Mouse (Mus musculus) large intestine, adult 2 months (tissue): ENCODE measurements around the gene Pex26. TPM values are rescaled to one million over a fixed set of nuclear protein-coding genes. Genes with fewer than 3 reads are reported as not detected.

Experiments
- DNase-seq: peaks from one replicate; pipeline ENCODE4 v3.0.0-alpha.2; 2012; ENCODE audit warnings: low read depth, low spot score
- WGBS: fragments of 180-500 bp; shearing (Covaris S2); methylation state at CpG from one replicate; pipeline ENCODE4 v1.1.7; 2018; 5-methylcytosine and 5-hydroxymethylcytosine counted together
- polyA plus RNA-seq: library from polyadenylated mRNA; depleted of rRNA; stranded (reverse); fragments of >200 nt; gene quantifications from 2 replicates; pipeline ENCODE4 v1.2.3, GENCODE M21; 2012

The Pex26 gene
- polyA plus RNA-seq, 1 experiment: 16.1 TPM

DNA sequence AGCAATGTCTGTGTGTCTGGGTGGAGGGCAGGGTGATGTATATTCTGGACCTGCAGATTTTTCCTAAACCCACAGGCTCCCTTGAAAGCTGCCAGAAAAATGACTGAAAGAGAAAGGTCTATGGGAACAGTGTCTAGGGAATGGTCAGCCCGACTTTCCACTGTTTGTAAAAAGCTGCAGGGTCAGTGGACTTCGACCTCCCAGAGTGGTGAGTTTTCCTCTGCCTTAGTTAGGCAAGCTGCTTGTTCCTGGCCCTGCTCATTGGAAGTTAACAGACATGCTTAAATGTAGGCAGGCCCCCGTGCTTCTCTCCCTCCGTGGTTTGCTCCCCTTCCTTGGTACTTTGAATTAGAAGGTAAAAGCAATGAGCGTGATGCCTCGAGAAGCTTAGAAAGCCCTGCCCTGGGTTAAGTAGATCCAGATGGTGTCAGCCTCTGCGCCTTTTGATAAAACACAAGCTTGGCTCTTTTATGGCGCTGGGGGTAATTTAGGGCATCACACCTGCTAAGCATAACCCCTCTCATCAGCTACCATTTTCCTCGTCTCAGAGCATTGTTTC is 14.4 kb downstream of the Pex26 start:
- 46% methylated on average over 9 of the region's 9 CpGs for WGBS
- DNase-seq: no peak

DNA sequence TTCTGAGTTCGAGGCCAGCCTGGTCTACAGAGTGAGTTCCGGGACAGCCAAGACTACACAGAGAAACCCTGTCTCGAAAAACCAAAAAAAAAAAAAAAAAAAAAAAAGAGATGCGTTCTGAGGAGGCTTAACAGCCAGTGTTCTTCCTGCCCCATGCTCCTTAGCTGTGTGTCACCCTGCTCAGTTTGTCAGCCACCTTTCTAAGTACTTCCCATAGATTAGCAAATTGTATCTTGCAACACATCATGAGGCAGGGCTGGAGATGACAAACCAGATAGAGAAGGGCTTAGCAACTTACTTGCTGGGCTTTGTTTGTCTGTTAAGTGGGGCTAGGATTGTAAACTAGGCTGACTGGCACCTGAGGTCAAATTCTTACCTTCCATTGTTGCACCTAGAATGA is 17.0 kb downstream of the Pex26 start:
- DNase-seq: no peak
- 80% methylated on average over 4 of the region's 4 CpGs for WGBS

DNA sequence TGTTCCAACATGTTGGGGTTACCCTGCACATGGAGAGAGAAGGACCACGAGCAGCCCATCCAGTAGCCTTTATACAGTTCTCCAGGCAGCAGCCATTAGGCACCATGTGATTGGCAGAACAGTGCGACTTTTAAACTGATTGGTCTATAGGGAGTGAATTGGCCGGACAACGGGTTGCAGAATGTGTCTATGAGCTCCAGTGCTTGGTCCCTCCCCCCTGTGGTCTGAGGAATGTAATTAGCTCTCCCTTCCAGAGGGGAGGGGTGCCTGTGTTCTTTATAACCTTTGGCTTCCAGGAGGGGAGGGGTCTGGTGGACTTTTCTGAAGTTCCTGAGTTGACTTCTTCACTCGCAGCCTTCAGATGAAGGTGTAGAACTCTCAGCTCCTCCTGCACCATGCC is 18.6 kb downstream of the Pex26 start:
- 87% methylated on average over 5 of the region's 5 CpGs for WGBS

DNA sequence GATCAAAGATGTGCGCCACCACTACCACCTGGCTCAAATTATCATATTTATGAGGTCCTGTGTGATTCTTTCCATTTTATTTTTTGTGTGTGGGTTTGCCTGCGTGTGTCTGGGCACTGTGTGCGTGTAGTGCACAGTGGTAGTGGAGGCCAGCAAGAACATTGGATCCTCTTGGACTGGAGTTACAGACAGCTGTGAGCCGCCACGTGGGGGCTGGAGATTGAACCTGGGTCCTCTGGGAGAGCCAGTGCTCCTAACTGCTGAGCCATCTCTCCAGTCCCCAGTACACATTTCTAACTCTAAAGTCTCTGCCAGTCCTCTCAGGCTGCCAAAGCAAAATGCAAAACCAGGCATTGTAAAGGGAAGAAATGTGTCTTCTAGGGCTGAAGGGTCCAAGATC is 23.0 kb downstream of the Pex26 start:
- no peak for DNase-seq
- 81% methylated on average over 5 of the region's 5 CpGs for WGBS

More for the DNA sequence above, 18.6 kb downstream of the Pex26 start:
- DNase-seq: no peak

DNA sequence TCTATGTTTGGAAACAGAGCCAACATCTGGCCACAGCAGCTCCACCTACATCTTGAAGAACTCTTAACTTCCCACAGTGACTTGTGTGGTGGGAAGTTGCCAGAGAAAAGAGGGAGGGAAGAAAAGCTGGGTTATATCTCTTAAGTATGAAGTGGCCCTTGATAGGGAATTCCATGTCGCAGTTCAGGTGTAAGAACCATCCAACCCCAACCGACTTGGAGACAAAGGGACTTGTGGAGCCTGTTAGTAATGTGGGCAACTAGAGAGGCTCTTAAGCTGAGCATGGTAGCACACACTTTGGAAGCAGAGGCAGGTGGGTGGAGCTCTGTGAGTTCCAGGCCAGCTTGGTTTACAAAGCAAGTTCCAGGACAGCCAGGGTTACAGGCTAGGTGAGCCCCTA is 26.1 kb downstream of the Pex26 start:
- WGBS: 70% methylated on average over 2 of the region's 2 CpGs
- DNase-seq: no peak

DNA sequence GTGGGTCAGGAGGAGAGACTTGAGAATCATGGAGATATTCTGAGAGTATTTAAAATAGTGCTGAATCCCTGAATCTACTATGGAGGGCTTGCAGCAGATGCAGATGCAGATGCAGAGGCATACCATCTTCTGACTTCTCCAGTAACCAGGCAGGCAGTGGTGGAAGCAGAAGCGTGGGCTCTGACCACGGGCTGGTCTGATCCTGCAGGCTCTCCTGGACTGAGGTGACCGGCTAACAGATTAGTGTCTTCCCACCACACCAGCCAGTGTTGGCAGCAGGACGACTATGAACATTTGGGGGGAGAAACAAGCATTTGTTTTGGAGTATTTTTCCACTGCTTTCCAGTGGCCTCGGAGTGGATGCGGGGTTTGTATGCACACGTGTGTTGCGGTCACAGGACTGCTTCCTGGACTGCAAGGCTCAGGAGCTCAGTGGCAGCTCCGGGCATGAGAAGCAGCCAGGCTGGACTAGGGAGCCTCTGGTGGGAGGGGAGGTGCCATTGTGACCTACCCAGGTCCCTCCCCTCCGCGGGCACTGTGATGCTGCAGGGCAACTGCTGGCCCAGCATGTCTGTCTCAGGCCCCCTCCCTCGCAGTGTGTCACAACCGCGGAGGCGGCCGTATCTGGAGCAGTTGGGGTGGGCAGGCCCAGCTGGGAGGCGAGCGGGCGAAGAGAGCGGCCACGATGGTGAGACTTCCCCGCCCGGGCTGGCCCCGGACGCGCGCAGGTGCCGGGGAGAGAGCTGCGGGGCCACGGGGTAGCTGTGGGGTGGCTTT is 26.9 kb downstream of the Pex26 start, which contains the start of gene Tuba8:
Tuba8 (plus strand) TSS at position 548 of the 777 bp plus-strand sequence.
- 4% methylated on average over 30 of the region's 30 CpGs for WGBS
- DNase-seq: no peak

DNA sequence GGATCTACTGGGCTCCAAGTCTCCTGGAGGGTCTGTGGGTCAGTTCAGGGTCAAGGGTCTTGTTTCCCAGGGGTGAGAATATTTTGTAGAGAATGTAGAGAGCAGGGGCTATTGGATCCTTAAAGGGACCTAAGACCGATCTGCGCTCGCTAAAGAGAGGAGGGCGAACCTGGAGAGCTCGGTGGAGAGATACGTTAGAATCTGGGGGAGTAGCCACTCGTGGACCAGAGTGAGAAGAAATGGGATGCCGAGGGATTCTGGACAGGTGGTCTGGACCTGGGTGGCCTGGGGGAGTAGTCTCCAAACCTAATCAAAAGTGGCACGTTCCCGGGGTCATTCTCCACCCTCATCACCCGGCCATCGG is 27.4 kb downstream of the Pex26 start:
- WGBS: 1% methylated on average over 12 of the region's 12 CpGs
- no peak for DNase-seq

DNA sequence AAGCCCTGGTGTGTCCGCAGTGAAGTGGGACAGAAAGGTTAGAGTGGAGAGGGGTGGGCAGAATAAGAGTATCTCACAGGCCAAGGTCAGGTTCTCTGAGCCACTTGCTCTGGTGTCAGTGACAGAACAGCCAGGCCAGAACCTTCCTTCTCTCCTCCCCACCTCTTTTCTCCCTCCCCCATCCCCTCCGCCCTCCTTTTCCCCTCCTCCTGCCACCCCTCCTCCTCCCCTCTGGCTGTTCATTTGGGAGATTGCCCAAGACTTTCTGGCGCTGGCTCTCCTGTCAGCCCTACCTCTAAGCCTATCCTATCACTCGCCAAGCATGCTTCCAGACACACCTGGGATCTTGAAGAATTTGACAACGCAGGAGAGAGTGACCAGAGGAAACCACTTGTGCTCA is 28.3 kb downstream of the Pex26 start:
- DNase-seq: no peak
- WGBS: 9% methylated on average over 5 of the region's 5 CpGs

DNA sequence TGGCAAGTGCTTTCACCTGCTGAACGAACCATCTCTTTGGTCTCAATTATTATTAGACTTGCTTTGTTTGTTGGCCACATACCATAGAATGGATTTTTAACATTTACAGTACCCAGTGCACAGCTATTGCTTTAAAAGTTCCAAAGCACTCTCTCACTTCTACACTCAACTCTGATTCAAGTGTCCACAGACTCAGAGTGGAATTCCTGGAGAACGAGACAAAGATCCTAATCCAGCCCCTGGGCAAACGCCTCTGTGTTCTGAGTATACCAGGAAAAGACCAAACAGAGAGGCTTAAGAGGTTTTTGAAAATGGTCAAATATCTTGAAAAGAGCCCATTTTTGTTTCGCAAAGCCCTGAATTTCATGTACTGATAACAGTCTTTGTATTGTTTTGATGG is 29.5 kb downstream of the Pex26 start:
- no peak for DNase-seq
- WGBS: 86% methylated on average over 4 of the region's 4 CpGs

DNA sequence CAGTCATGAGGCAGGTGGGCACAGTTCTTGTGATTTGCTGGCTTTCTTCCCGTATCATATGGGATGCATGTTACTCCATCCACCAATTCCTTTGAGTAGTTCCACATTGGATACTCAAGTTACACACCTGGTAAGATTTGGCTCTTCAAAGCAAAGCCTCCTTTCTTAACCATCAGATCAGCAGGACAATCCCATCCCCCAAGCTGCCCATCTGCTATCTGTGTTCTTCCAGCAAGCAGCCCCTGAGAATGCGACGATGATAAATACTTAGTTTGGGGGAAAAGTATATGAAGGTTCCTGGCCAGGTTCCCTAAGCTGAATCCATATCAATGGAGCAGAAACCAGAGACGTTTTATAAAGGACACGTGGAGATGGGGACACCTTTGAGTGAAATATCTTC is 30.8 kb downstream of the Pex26 start:
- no peak for DNase-seq
- WGBS: 80% methylated on average over 5 of the region's 5 CpGs

DNA sequence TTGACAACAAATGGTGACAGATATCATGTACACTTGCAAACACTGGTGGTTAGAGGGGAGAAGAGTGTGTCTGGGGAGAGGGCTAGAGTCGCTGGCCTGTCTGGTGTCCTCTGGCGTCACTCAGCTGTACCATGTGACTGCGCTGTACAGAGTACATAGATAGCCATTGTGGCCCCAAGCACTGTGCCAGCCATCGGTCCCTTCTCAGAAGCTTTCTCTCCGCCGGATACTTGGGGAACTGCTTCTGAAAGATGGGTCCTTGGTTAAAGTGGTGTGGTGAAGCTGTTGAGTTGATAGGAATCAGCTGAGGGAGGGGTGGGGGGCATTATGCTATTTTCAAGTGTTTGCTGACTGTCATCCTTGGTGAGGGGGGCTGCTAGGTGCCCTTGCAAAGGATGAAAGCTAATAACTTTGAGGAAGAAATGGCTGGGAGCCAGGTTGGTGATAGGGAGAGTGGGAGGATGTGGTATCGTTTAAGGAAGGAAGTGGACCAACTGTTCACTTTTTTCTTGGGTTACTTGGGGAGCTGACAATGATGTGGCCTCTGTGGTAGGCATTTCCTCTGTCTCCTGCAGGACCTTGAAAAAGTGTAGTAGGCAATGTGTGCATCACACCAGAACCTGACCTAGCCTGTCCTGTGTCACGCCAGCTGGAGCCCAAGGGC is 31.3 kb downstream of the Pex26 start:
- DNase-seq: no peak
- WGBS: 85% methylated on average over 8 of the region's 8 CpGs

DNA sequence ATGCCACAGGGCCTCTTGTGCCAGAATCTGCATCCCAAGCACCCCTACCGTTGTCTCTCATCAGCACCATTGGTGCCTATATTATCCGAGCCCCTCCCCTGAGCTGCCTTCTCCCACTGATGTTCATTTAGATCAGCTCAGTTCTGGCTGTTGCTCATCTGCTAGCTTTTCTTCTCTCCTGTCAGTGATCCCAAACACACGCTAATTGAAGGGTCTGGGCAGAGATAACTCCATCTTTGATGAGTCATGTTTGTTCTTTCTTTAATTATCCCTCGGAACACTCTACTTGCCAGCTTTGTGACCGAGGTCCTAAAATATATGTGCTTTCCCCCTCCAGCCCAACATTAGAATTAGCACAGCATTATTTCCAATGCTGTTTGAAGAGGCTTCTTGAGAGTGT is 31.9 kb downstream of the Pex26 start:
- WGBS: 48% methylated on average over 5 of the region's 5 CpGs
- no peak for DNase-seq

DNA sequence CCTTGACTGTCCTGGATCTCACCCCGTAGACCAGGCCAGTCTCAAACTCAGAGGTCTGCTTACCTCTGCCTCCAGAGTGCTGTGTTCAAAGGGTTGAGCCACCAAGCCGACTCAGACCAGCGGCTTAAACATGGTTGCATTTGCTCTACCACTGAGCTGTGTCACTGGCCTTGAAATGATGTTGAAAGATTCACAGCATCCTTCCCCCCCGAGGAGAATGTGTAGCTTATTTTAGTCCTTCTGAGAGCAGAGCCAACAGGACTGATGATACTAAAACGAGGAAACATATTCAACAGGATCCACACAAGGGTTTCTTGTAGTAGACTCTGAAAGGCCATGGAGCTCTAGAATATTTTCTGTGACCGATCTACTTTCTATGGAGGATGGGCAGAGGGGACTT is 32.4 kb downstream of the Pex26 start:
- WGBS: 73% methylated on average over 6 of the region's 6 CpGs
- no peak for DNase-seq

DNA sequence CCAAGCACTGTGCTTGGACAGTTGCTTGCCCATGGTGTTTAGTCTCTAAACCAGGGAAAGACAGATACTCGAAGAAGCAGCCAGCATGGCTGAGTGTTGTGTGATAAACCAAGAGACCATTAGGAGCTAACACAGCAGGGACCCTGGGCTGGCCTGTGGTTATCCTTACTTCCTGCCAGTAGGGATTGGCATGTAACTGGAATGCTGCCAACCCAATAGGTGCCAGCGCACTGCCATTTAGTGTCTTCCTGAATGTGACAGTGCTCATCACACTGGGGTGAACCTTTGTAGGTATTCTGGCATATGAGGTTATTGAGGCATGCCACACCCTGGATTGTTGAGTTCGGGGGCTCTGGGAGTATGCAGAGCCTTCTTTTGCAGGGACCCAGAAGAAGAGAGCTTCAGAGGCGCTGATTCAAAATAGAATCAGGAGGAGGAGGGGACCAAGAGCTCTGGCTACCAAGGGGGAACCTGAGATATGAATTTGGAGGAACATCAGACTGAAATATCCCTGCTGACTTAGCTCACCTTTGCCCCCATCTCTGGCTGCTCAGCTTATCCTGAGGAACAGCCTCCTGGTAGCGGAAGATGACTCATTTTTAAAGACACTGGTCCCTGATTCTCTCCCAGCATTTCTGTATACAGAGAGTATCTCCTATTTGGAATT is 33.3 kb downstream of the Pex26 start:
- 65% methylated on average over 5 of the region's 5 CpGs for WGBS
- no peak for DNase-seq

DNA sequence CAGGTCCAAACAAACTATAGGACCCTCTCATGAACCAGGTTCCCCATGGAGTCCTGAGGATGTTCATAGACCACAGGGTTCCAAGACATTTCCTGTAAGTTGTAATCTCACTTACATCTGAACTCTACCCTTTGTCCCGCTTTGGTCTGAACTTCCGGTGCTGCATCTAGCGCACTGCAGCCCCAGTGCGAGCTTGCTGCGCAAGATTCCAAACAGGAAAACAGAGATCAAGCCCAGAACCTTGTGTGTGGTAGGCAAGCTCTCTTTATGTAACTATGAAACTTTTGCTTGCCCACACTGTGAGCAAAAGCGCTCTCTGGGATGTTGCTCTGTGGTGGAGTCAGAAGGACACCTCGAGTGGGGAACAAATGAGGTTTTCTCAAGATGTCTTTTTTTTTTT is 34.5 kb downstream of the Pex26 start:
- DNase-seq: no peak

DNA sequence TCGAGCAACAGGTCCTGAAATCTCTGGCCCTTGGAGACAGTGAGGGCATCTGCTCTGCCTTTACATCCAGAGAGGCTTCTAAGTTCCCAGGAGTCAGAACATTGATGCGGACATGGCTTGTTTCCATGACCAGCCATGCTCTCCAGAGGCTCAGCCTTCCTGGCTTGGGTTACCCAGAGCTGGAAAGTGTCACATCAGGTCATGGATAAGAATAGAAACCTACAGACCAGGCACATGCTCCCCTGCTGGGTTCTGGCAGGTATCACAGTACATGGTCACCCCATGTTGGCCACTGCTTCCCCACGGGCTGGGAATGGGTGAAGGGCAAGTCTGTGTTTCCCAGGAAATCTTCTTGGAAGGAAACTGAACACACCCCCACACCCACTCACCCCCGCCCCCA is 35.9 kb downstream of the Pex26 start:
- no peak for DNase-seq
- WGBS: 74% methylated on average over 4 of the region's 4 CpGs

More for the DNA sequence above, 34.5 kb downstream of the Pex26 start:
- 81% methylated on average over 7 of the region's 7 CpGs for WGBS

DNA sequence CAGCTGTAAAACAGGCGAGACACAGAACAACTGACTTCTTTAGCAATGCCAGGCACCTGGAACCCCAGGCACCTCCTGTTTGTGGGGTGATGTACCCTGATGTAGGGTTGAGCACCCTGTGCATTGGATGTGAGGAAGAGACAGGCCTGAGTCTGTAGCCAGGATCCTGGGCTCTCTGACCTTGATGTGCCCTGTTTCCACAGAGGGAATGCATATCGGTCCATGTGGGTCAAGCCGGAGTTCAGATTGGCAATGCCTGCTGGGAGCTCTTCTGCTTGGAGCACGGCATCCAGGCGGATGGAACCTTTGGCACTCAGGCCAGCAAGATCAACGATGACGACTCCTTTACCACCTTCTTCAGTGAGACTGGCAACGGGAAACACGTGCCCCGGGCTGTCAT is 36.7 kb downstream of the Pex26 start:
- WGBS: 86% methylated on average over 10 of the region's 10 CpGs
- DNase-seq: no peak

DNA sequence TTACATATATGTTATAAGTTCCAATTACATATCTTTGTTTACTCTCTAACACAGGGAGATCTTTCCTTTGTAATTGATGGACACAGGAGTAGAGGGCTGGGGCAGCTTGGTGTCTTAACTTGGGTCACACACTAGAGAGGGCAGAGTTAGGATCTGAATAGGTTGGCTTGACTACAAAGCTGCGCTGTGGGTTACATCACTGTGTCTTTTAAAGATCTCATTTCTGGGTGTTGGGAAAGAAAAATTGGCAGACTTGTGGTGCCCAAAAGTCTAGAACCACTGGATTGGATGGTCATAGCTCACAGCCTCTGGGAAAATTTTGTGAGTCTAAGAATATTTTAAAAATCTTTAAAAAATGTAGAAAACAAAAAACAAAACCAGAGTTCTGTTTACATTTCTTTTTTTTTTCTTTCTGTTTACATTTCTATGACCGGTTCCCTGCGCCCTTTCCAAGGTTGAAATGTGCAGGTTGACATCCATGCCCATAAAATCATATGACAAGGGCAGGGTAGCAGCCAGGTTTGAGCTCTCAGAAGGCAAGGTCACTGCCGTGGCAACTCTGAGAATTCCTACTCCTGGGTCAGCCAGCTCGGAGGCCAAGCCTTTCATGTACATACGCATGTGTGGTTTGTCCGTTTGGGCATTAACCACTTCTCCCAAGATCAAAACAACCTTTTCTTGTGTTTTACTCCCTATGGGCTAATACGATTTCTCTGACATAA is 38.6 kb downstream of the Pex26 start:
- DNase-seq: no peak
- 51% methylated on average over 8 of the region's 8 CpGs for WGBS

DNA sequence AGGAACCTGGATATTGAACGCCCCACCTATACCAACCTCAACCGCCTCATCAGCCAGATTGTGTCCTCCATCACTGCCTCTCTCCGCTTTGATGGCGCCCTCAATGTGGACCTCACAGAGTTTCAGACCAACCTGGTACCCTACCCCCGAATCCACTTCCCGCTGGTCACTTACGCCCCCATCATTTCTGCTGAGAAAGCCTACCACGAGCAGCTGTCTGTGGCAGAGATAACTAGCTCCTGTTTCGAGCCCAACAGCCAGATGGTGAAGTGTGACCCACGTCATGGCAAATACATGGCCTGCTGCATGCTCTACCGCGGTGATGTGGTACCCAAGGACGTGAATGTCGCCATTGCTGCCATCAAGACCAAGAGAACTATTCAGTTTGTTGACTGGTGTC is 39.5 kb downstream of the Pex26 start:
- WGBS: 96% methylated on average over 14 of the region's 14 CpGs
- DNase-seq: no peak

DNA sequence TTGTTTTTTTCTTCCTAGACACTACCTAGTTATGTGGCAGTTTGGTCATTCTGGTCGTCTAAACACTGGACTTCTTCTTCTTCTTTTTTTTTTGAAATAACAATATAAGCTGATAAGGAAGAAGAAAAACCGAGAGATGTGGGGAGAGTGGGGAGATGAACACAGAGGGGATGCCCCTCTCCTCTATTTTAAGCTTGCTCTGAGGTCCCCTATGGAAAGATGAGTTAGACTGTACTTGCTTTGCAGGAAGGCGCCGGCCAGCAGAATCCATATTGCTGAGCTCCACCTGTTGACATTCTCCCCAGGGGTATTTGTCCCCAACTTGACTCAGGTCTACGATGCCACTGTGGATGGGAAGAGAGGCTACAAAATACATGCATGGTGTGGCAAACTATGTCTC is 40.6 kb downstream of the Pex26 start:
- DNase-seq: no peak
- WGBS: 66% methylated on average over 5 of the region's 5 CpGs
